Mouse (Mus musculus) left cerebral cortex, adult 11 months (tissue): ENCODE data around the gene Spryd4.
"Not testable (repeated sequence)": the region's sequence is repeated elsewhere in the genome, so short reads cannot be mapped to it uniquely, and the experiment has no call there.

Source experiments
- DNase-seq: peaks from one replicate; pipeline ENCODE4 v3.0.0; 2022; ENCODE audit warnings: low spot score

Gene Spryd4

DNA sequence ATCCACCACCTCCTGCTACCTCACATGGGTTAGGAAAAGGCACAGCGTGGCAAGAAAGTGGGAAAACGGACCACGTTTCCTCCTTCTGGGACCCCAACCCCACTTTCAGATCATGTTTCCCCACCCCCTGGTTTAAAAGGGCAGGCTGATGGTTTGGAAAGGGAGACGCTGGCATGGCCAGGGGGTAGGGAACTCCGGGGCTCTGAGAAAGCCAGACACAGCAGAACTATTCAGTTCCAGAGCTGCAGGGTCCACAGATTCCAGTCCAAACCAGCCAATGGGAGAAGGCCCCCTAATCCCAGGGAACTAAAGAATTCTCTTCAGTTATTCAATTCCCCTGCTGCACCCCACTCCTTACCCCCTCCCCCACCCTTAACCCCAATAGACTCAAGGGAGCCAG, 13.5 kb upstream of the Spryd4 start:
- no peak for DNase-seq

DNA sequence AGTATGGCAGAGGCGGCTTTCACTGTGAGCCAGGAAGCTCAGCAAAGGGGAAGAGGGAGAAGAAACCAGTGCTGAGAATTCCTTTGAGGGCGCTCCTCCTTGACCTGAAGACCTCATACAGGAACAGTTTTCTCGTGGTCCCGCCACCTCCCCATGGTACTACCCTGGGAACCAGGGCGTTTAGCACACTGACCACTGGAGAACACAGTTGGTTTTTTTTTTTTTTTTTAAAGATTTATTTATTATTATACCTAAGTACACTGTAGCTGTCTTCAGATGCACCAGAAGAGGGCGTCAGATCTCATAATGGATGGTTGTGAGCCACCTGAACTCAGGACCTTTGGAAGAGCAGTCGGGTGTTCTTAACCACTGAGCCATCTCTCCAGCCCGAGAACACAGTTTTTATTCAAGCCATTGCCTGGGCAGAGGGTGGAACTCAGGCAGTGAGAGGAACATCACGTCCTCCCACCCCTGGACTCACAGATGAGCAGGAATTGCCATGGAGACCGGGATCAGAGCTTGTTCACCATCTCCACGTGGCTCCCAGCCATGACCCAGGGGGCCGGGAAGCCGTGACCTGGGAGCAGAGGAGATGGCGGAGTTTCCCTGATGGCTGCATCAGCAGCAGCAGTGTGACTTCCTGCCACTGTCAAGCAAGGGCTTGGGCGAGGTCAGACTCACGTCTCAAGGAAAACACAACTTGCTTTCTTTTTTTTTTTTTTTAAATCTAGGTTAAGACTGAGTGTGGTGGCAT, 10.1 kb upstream of the Spryd4 start:
- no peak for DNase-seq

DNA sequence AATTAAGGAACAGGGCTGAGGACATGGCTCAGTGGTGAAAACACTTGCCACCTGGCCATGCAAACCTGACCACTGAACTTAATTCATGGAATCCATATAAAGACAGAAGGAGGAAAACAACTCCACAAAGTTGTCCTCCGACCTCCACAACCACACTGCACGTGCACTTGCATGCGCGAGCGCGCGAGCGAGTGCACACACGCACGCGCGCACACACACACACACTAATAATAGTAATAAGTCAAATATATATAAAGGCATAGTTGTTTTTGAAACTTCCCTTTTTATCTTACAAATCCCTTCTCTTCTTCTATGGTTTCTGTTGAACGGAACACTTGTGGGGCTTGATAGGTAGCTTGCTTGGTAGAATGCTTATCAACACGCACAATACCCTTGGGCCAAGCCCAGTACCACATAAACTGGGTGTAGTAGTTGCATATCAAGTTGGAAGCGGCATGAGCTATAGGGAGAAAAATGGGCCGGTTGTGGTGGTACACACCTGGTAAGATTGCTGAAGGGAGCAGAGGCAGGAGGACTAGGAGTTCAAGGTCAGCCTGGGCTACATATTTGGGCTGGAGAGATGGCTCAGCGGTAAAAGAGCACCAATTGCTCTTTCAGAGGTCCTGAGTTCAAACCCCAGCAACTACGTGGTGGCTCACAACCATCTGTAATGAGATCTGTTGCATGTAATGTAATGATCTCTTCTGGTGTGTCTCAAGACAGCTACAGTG, 6.9 kb upstream of the Spryd4 start:
- DNase-seq, result no peak

DNA sequence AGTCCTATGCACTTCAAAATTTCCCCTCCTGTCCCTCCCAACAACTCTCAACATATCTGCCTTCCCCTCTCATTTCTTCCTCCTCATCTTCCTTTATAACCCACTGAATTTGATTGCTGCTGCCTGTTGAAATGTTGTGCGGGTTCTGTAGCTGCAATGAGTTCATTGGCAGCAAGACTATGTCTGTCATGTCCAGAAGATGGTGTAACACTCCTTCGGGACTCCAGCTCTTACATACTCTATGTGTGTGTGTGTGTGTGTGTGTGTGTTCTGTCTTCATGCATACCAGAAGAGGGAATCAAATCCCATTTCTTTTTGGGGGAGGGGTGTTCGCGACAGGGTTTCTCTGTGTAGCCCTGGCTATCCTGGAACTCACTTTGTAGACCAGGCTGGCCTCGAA, 3.4 kb upstream of the Spryd4 start:
- DNase-seq, result no peak

DNA sequence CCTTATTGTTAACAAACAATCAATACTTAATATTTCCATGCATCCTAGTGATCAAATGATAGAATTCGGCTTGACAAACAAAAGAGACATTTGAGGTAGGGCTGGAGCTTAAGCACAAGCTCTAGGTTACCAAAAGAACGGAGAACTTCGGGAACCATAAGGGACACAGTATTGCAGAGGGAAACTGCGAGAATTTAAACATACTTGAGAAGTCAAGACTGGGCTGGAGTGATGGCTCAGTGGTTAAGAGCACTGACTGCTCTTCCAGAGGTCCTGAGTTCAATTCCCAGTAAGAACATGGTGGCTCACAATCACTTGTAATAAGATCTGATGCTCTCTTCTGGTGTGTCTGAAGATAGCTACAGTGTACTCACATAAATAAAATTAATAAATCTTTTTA, 2.5 kb upstream of the Spryd4 start:
- DNase-seq, result not testable (repeated sequence)

DNA sequence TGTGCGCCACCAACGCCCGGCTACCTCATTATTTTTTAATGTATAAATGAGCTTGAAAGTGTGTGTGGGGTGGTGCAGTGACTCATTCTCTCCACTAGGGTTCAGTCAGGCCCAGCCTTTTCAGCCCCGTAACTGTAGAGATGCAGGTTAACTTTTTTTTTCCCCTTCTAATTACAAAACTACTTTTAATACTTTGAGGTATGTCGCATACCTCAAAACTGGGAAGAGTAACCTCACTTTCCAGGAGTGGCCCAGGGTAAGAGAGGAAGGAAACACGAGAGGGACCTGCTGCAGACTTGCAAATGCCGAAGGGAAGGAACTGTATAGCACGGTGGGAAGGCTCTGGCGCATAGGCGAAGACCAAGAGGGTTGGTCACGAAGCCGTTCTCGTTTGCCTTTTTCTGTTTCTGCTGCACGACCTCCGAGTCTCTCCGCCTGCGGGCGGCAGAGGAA, 1.3 kb upstream of the Spryd4 start:
- DNase-seq, result no peak

DNA sequence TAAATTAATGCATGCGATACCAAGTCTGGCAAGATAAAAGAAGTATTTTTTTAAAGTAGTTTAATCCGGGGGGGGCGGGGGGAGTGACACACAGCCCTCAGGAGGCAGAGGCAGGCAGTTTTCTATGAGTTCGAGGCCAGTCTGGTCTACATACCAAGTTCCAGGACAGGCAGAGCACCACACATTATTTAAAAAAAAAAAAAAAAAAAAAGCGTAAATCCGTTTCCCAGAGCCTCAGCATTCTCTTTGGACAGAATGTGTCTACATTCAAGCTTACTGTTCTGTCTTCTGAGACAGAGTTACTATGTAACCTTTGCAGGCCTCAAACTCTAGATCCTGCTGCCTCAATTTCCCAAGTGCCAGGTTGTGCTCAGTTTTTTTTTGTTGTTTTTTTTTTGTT, 541 bp upstream of the Spryd4 start:
- DNase-seq, result no peak

DNA sequence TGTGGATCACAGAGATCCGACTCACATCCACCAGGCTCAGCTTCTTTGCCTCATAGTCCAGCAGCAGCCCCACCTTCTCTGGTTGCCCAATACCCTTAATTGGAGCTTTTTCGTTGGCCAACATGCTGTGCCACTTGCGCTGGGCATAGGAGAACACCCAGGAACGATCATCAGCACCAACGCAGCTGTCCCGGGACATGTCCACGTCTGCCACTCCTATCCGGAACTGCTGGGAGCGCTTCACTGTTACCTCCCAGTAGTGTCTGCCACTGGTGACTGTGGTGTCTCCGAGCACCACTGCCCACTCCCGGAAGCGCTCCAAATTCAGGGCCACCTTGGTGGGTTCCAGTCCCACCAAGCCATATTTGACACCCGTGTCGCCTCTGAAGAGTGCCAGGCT, 653 bp downstream of the Spryd4 start:
- DNase-seq, result no peak

DNA sequence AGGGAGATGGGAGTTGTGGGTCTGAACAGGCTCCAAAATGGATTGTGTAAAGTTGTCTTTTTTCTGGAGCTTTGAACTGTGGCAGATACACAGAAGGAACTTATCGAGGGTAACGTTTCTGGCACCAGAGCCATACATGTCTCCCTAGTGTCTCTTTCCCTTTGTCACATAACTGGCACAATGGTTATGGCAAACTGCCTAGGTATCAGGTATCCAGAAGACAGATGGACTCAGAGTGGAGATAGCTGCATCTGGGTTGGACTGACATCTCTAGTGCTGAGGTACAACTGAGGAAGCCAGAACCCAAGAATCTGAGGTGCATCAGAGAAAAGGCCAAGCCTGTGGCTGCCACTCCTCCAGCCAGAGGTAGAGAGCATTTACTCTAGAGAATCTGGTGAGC, 1.5 kb downstream of the Spryd4 start:
- no peak for DNase-seq

DNA sequence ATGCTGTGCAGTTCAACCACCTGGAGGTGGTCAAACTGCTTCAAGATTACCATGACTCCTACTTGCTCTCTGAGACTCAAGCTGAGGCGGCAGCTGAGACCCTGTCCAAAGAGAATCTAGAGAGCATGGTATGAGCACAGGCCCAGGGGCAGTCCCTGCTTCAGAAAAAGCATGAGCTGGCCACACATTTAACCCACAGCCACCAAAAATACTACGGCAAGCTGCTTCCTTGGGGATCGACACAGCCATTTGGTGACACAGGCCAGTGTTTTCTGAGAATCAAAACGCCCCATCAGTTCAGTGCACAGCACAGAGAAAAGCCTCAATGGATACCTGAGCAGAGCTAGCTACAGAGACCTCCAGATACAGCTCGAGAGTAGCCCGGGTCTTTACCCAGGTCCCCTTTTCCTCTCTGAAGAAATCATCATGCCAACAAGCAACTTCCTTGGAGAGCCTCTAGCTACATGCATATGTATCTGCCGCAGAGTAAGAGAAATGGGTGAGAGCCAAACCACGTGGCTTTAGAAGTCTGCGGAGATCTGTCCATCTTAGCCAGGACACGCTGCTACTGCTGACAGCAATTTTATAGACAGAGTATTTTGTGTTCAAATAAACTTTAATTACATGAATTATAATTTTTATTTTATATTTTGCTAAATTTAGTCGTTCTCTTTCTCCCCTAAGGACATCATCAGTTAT, 2.1 kb downstream of the Spryd4 start:
- no peak for DNase-seq

DNA sequence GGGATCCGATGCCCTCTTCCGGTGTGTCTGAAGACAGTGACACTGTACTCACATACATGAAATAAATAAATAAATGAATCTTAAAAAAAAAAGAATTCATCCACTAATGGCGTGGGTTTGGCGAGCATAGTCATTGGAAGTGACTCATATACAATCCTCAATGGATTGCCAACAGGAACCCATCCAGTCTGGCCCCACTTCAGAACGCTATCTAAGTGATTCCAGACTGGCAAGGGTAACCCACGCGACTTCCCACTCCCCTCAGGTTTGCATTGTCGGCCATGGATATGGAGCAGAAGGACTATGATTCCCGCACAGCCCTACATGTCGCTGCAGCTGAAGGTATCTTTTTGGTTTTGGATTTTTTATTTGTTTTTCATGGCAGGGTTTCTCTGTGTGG, 3.3 kb downstream of the Spryd4 start:
- no peak for DNase-seq

DNA sequence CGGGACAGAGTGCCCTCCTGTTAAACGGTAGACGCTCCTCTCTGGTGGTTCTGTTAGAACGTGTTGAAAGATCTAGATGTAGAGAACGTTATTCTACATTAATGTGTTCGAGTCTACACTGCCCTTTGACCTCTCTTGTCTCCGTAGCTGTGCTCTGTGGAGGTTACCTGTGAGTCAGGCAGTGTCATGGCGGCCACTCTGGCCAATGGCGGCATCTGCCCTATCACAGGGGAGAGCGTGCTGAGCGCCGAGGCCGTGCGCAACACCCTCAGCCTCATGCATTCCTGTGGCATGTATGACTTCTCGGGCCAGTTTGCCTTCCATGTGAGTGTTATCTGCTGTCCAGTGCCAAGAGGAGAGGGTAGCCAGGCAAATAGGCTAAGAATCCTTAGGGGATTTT, 6.7 kb downstream of the Spryd4 start:
- DNase-seq, result no peak

DNA sequence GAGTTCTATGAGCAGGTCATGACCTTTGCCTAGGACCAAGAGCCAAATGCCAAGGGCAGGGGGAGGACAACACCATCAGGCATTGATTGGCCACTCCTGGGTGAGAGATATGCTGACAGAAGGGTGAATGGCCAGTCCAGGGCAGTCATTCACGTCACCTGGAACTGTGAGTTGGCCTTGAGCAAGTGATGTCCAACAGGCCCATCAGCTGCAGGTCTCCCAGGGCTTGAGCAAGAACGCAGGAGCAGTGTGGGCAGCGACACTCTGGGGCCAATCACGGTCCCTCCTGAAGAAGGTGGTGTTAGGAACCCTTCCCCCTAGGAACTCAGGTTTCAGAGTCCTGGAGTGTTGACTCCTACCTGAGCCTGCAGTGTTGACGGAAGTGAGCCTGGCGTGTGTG, 9.8 kb downstream of the Spryd4 start:
- DNase-seq, result no peak

DNA sequence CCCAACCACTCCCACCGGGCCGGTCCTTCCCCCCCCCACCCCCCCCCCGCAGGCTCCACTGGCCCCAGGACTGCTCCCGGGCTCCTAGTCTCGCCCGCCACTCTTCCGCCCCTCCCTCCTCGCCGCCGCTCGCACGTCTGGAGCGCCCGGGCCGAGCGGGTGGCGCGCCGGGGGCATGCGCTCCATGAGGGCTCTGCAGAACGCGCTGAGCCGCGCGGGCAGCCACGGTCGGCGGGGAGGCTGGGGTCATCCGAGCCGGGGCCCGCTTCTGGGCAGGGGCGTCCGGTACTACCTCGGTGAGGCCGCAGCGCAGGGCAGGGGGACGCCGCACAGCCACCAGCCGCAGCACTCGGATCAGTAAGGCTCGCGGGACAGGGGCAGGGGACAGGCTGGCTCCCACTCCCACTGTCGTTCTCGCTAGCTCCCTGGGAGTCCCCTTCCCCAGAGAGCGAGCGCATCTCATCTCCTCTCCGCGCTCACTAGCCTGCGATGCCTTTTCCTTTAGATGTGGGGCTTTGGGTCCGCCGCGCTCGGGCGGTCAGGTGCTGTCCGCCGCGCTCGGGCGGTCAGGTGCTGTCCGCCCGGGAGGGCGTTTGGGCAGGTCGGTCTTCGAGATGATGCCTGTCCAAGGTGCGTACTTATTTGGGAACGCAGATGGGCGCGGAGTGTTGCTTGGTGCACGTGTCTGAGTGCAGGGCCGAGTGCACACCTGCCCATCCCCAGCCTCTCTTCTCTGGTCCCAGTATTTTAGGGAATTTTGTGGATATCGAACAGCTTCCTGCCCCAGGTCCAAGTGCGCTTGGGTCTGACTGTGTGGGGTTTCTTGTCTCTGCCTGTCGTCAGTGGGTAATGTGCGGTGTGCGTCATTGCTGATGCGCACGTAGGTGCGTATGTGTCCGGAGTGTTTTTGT, 16.8 kb downstream of the Spryd4 start:
- peak; percentile 43 for DNase-seq

DNA sequence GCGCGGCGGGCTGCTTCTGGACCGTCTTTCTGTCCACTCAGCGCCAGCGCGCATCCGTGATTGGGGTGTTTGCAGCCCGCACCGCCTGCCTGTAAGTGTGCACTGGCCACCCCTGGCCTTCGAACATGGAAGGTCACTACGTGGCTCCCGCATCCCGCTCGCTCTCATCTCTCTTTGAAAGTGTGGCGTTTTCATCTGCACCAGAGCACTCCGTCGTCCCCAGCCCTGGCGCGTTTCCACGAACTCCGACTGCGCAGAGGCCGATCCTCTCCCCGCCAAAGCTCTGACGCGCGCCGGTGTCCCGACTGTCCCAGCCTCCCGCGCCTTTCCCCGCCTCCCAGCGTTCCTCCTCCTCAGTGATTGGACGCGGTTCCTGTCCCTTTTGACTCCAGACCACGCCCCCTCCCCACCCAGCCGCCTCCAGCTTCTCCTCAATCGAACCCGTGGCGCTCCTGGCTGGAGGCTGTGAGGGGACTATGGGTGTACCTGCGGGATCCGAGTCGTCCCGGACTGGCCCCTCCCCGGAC, 17.5 kb downstream of the Spryd4 start, which contains the start of gene Gls2:
TSS of gene Gls2 (plus strand) at position 434 of the 527 bp plus-strand sequence.
- peak; percentile 97 for DNase-seq

DNA sequence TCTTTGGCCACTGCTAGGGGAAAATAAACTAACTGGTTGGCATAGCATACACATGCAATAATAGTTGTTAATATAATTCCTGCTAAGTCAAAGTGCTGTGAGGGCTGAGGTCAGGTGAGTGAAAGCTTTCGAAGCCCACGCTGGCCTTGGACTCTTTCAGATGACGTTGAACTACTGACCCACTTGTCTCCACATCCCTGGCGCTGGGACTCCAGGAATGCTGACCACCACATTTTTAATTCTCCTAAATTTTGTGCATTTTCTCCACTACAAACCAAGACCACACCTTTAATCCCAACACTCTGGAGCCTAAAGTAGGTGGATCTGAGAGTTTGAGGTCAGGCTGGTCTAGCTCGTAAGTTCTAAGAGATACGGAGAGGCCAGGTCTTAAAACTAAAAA, 18.5 kb downstream of the Spryd4 start:
- no peak for DNase-seq

DNA sequence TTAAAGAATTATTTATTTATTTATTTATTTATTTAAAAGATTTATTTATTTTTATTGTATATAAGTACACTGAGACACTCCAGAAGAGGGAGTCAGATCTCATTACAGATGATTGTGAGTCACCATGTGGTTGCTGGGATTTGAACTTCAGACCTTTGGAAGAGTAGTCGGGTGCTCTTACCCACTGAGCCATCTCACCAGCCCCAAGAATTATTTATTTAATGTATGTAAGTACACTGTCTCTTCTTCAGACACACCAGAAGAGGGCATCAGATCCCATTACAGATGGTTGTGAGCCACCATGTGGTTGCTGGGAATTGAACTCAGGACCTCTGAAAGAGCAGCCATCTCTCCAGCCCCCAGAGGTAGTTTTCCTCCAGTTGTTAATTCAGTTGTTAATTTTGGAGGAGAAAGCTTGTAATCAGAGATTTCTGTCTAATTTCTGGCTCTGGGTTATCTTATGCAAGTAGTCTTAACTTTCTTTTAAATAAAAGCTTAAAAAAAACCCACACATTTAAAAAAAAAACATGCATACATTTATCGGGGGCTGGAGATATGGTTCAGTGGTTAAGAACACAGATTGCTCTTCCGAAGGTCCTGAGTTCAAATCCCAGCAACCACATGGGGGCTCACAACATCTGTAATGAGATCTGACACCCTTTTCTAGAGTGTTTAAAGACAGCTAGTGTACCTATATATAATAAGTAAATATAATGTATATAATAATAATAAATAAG, 19.4 kb downstream of the Spryd4 start:
- DNase-seq, result not testable (repeated sequence)

DNA sequence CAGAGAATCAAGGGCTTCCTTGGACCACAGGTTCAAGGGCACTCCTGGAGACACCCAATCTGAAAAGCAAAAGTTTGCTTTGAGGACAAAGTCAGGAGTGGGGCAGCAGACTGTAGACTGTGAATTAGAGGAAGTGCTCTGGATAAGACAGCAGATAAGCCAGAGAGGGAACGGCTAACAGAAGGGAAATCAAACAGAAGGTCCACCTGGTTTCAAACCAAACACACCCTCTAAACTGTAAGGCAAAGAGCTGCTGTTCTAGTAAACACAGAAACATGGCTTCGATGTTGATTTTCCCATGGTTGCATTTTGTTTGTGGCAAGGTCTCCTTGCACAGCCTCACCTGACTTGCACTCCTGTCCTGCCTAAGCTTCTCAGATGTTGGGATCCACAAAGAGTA, 20.1 kb downstream of the Spryd4 start:
- DNase-seq, result no peak

DNA sequence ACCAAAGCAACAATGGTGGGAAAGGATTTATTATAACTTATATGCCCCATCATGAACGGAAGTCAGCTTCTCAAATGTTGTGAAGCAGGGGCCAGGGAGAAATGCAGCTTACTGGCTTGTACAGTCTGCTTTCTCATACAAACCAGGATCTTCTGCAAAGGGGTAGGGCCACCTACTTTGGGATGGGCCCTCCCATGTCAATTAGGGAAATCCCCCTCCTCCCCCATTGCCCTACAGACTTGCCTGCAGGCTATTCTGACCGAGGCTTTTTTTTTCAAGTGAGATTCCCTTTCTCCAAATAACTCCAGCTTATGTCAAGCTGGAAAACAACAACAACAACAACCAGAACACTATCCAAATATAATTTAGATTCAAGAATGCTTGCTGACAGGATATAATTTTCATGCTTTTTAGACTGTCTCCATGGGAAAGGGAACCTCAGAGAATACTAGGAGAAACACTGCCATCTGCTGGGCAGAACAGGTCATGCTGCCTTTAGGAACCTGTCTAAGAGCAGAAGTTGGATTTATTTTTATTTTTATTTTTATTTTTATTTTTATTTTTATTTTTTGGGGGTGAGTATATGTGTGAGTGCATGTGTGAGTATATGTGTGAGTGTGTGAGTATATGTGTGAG, 23.2 kb downstream of the Spryd4 start:
- peak; percentile 70 for DNase-seq

DNA sequence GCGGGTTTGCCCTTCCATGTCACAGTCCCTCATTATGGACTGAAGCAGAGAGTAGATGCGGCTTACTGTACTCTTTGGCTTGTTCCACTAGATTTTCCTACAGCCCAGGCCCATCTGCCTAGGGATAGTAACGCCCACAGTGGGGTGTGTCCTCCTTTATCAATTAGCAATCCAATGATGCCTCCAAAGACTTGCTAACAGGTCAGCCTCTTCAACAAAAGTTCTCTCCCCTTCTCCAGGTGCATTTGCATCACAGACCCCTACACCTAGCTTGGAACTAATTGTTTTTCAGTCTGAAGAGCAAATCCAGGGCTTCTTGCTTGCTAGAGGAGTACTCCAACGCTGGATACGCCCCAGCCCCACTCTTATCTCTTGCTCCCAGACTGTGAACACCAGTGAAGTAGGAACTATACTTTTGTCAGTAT, 24.4 kb downstream of the Spryd4 start:
- no peak for DNase-seq
